Mouse (Mus musculus) neural tube, embryonic 14.5 days (tissue): Measurements from ENCODE around the gene Lrch1. TPM values are rescaled to one million over a fixed set of nuclear protein-coding genes. Genes with fewer than 3 reads are reported as not detected.

Experiments used
- ATAC-seq: fragments of 200-750 bp; cut with Nextera tagmentation; 2 replicates; pipeline ENCODE4 v1.8.0; 2017; ENCODE audit warnings: low read depth, mild to moderate bottlenecking, moderate TSS enrichment, moderate library complexity
- H3K27ac ChIP-seq: fragments of 300-500 bp; sonication (generic); 2 replicates; pipeline ENCODE4 v1.5.1; 2014; ENCODE audit warnings: low read depth, mild to moderate bottlenecking, control low read depth, low read length, moderate library complexity, mixed read lengths
- H3K27me3 ChIP-seq: fragments of 300-500 bp; sonication (generic); 2 replicates; pipeline ENCODE4 v1.6.1; 2014; ENCODE audit warnings: low read length; ENCODE audit not compliant: control insufficient read depth, insufficient read depth
- H3K36me3 ChIP-seq: fragments of 300-500 bp; sonication (generic); 2 replicates; pipeline ENCODE4 v1.6.1; 2014; ENCODE audit warnings: low read length, mixed read lengths; ENCODE audit not compliant: control insufficient read depth, insufficient read depth
- H3K4me1 ChIP-seq: fragments of 300-500 bp; sonication (generic); 2 replicates; pipeline ENCODE4 v1.6.1; 2014; ENCODE audit warnings: low read length; ENCODE audit not compliant: control insufficient read depth, insufficient read depth
- H3K4me2 ChIP-seq: fragments of 300-500 bp; sonication (generic); 2 replicates; pipeline ENCODE4 v1.6.1; 2014; ENCODE audit warnings: mild to moderate bottlenecking, low read depth, low read length, control low read depth
- H3K4me3 ChIP-seq: fragments of 300-500 bp; sonication (generic); 2 replicates; pipeline ENCODE4 v1.5.1; 2014; ENCODE audit warnings: low read depth, low read length, control low read depth, mixed read lengths
- H3K9ac ChIP-seq: fragments of 300-500 bp; sonication (generic); replicated peaks from 2 replicates; pipeline ENCODE4 v1.6.1; 2014; ENCODE audit warnings: low read depth, mild to moderate bottlenecking, control low read depth, low read length, mixed read lengths
- H3K9me3 ChIP-seq: fragments of 300-500 bp; sonication (generic); 2 replicates; pipeline ENCODE4 v1.6.1; 2016; ENCODE audit warnings: low read length; ENCODE audit not compliant: control insufficient read depth
- WGBS: fragments of 180-500 bp; shearing (Covaris S2); extraction: QIAGEN DNeasy Blood & Tissue Kit; methylation state at CpG from one replicate; pipeline ENCODE4 v1.1.7; 2014; 5-methylcytosine and 5-hydroxymethylcytosine counted together
- polyA plus RNA-seq: library from polyadenylated mRNA; unstranded; fragments of >200 nt; fragmentation: Nextera tagmentation; extraction: Ambion mirVana; gene quantifications from 2 replicates; pipeline ENCODE4 v1.2.1, GENCODE M21; 2014

The Lrch1 gene
- polyA plus RNA-seq, 1 experiment from 2014 or later: 21.7 TPM

GRCm38 (mm10) chr14:74733397-74733796 lies 214.3 kb downstream of the Lrch1 start:
- WGBS: 64% methylated on average over 2 of the region's 2 CpGs
- no peak for ATAC-seq
- H3K4me3 ChIP-seq: peak overlapping the region; percentile 82; the same call in 1 of the 2 replicates

GRCm38 (mm10) chr14:74732079-74732783 lies 215.4 kb downstream of the Lrch1 start, which contains the start of gene Esd:
Gene Esd (plus strand): TSS chr14:74732297.
- ATAC-seq: peak; percentile 97
- Histone ChIP-seq H3K4me3 (peak within 1 kb of the TSS; percentile 82), H3K36me3 (no peaks in the 10 kb centered on the region), H3K4me1 (peaks cover 8% of the 10 kb centered on the region; the same call in 1 of the 2 replicates), H3K27me3 (no peaks in the 10 kb centered on the region; the same call in 1 of the 2 replicates), H3K27ac (peak within 1 kb of the TSS; percentile 69), H3K4me2 (peak within 1 kb of the TSS; percentile 79), H3K9me3 (no peaks in the 10 kb centered on the region), H3K9ac (peak within 1 kb of the TSS; percentile 84)
- WGBS: under 1% methylated on average over 48 of the region's 53 CpGs

More at GRCm38 (mm10) chr14:74733397-74733796, 214.3 kb downstream of the Lrch1 start:
- peak overlapping the region; percentile 79 for H3K4me2 ChIP-seq
- H3K9ac ChIP-seq: no peak overlapping the region
- no peaks in the 10 kb centered on the region for H3K36me3 ChIP-seq
- no peaks in the 10 kb centered on the region; the same call in 1 of the 2 replicates for H3K27me3 ChIP-seq
- peaks cover 8% of the 10 kb centered on the region; the same call in 1 of the 2 replicates for H3K4me1 ChIP-seq
- H3K27ac ChIP-seq: no peak overlapping the region
- H3K9me3 ChIP-seq: no peaks in the 10 kb centered on the region

GRCm38 (mm10) chr14:74731221-74732078 lies 216.2 kb downstream of the Lrch1 start:
- Histone ChIP-seq H3K4me2 (peak overlapping the region; percentile 79), H3K4me1 (peaks cover 8% of the 10 kb centered on the region; the same call in 1 of the 2 replicates), H3K36me3 (no peaks in the 10 kb centered on the region), H3K9me3 (no peaks in the 10 kb centered on the region), H3K4me3 (peak overlapping the region; percentile 82), H3K27ac (no peak overlapping the region), H3K27me3 (no peaks in the 10 kb centered on the region; the same call in 1 of the 2 replicates), H3K9ac (no peak overlapping the region; the same call in 1 of the 2 replicates)
- 26% methylated on average over 9 of the region's 9 CpGs for WGBS
- ATAC-seq: no peak

- H3K9me3 ChIP-seq: no peaks in the 10 kb centered on the region
- no peak for ATAC-seq
- no peak overlapping the region for H3K9ac ChIP-seq
- no peak overlapping the region for H3K4me2 ChIP-seq
- no peaks in the 10 kb centered on the region for H3K27me3 ChIP-seq
- H3K27ac ChIP-seq: no peak overlapping the region
- no peaks in the 10 kb centered on the region for H3K4me1 ChIP-seq
- H3K36me3 ChIP-seq: no peaks in the 10 kb centered on the region
- no peak overlapping the region for H3K4me3 ChIP-seq
- 81% methylated on average over 3 of the region's 3 CpGs for WGBS
Measured at GRCm38 (mm10) chr14:74723541-74723940, 224.1 kb downstream of the Lrch1 start.

DNA sequence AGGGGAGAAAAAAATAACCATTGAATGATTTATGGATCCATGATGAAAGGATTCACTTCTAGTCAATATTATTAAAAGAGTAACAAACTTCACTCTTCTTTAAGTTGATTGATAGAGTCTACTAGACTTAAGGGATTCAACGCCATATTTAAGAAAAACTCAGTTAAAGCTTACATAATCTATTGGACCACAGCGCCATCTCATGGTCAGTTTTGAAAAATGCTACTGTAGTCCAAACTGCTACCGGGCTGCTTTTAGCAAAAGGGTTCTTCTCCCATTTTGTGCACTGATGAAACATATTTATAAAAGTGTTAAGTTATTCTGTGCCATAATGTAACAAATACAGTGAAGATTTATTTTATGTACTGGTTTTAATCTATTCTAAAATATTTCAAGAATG lies 238.6 kb downstream of the Lrch1 start:
- no peak for ATAC-seq
- WGBS: 32% methylated on average over 3 of the region's 3 CpGs

More for the DNA sequence above, 238.6 kb downstream of the Lrch1 start:
- no peak overlapping the region for H3K4me3 ChIP-seq
- no peaks in the 10 kb centered on the region for H3K36me3 ChIP-seq
- H3K4me2 ChIP-seq: no peak overlapping the region
- H3K9me3 ChIP-seq: no peaks in the 10 kb centered on the region
- H3K27me3 ChIP-seq: no peaks in the 10 kb centered on the region
- H3K4me1 ChIP-seq: no peaks in the 10 kb centered on the region
- no peak overlapping the region for H3K27ac ChIP-seq
- H3K9ac ChIP-seq: no peak overlapping the region

Other genes starting within 250 kb of the Lrch1 start
- gene Esd, start 215.6 kb downstream of the Lrch1 start, polyA plus RNA-seq: 232 and 247 TPM in 2 replicates
- gene Rubcnl, start 68.2 kb upstream of the Lrch1 start, polyA plus RNA-seq: 0.15 and 0.54 TPM in 2 replicates
- gene Lrrc63, start 183.0 kb upstream of the Lrch1 start, polyA plus RNA-seq: not detected in 2 replicates
- 8.3 and 18.9 TPM in 2 replicates for gene Lcp1, start 183.2 kb upstream of the Lrch1 start, polyA plus RNA-seq